Mouse (Mus musculus): ENCODE data around the gene D5Ertd579e.

The D5Ertd579e gene

GRCm38 (mm10) chr5:36695461-36696231, at the start of gene D5Ertd579e:
Gene D5Ertd579e, minus strand, starts transcription at chr5:36696024.
- peak; percentile 93 to 94 for DNase-seq (ENCODE audit: low spot score in 2 of 2)

DNA sequence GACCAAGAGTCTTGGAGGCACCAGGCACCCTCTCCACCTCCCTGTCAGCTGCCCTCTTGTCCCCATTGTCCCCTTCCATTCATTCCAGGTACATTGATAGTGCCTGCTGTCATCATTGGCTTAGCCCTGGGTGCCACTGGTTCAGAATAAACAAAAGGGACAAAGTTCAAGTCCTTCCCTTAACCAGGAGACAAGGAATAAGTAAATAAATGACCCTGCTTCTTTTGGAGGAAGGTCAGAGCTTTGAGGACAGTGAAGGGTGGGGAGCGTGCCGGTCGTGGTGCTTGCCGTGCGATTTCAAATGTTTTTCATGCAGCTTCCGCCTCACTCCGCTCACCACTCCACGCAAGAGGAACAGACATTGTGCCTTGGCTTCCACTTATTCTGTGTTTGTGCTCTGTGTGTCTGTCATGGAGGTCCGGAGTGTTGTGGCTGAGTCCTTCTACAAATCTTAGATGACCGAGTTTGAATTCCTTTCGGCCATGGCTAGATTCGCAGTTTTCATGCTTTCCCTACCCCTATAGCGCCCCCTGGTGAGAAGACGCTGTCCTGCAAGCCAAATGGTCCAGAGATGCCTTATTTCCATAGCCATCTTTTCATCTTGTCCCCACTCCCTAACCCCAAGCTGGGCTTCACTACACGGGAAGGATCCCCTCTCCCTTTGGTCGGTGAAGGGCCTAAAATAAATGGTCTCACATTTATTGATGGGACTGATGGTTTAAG, 46.5 kb upstream of the D5Ertd579e start:
- DNase-seq (ENCODE audit: low spot score in 2 of 2), result peak; percentile 40 to 77

GRCm38 (mm10) chr5:36739829-36740228, 44.0 kb upstream of the D5Ertd579e start:
- DNase-seq (ENCODE audit: low spot score in 2 of 2), result peak in 1 of 2 experiments; percentile 33

DNA sequence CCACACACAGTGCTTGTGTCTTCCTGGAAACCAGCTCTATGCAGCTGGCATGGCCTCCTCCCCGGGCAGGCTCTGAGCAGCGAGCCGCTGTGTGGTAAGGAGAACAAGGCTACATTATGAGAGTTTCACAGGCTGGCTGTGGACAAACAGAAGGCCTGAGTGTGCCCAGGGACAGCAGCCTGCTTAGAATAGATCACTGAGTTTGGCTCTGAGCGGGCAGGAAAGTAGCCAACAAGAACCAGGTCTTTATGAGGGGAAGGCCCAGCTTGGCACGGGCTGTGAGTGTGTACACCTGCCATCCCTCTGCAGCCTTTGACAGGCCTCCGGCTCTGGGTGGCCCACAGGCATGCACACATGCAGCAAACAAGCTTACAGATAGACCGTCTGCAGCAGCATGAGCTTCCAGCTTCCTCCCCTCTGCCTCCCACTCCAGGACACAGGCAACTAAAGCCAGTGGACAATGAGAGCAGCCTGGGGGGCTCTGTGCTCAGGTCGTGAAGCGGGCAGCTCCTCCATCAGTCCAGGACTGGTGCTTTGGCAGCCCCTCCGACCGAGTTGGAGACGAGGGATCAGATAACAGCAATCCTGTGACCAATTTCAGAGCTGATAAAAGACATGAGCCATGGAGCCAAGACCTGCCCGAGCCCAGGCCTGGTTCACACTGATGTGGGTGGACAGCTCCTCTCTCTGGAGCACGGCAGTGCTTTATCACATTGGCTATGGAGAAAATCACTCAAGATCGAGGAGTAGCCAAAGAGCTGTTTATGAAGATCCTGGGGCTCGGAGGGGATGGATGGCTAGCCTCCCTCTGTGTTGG, 43.2 kb upstream of the D5Ertd579e start:
- peak; percentile 49 to 50 for DNase-seq (ENCODE audit: low spot score in 2 of 2)

DNA sequence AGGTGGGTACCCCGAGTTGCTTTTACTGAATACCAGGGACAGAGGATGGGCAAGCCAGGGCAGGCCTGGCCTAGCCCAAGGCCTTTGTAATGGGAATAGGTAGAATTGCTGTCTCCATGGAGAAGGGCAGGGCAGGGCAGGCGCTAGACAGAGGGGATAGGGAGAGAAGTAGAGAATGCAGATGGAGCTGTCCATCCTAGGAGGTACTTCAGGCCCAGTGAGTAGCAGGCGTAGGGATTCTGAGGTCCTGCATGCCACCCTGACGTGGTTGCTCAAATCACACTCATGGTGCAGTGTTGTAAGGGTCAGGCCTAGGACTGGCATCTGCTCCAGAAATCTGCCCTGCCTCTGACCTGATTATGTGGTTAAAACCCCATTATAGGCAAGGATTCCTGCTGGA, 41.9 kb upstream of the D5Ertd579e start:
- DNase-seq (ENCODE audit: low spot score in 2 of 2), result no peak

- DNase-seq (ENCODE audit: low spot score in 2 of 2), result peak in 1 of 2 experiments; percentile 35
Observed at GRCm38 (mm10) chr5:36736009-36736408, 40.2 kb upstream of the D5Ertd579e start.

DNA sequence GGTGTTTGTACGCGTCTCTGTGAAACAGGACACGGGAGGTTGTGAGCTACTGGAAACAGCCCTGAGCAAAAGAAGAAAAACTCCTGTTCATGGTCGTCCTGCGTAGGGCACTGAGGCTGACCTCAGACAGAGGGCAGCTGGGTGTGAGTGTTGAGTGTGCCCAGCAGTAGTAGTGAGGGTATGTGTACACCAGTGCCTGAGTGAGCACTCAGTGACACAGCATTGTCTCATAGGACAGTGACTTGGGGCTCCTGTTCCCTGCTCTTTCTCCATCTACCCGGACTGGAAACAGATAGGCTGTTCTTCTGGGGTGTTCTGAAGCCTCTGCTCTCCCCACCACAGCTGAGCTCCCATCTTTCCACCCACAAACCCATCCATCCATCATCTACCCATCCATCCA, 39.3 kb upstream of the D5Ertd579e start:
- no peak for DNase-seq (ENCODE audit: low spot score in 2 of 2)

DNA sequence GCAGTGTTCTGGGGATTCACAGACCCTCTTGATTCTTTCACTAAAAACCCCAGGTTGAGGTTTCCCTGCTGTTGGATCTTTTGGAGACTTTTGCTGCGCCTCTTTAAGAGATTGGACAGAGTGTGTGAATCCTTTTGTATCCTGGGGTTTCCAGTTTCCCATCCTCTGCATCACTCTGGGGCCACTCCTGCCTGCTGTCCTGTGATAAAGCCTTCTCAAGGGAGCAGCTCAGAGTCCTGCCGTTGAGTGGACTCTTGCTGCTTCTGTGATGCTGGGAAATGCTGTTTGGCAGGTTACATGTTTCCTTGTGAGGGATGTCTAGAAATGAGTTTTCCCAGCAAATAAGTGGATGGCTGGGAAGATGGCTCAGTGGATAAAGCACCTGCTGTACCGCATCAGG, 37.6 kb upstream of the D5Ertd579e start:
- DNase-seq (ENCODE audit: low spot score in 2 of 2), result no peak

DNA sequence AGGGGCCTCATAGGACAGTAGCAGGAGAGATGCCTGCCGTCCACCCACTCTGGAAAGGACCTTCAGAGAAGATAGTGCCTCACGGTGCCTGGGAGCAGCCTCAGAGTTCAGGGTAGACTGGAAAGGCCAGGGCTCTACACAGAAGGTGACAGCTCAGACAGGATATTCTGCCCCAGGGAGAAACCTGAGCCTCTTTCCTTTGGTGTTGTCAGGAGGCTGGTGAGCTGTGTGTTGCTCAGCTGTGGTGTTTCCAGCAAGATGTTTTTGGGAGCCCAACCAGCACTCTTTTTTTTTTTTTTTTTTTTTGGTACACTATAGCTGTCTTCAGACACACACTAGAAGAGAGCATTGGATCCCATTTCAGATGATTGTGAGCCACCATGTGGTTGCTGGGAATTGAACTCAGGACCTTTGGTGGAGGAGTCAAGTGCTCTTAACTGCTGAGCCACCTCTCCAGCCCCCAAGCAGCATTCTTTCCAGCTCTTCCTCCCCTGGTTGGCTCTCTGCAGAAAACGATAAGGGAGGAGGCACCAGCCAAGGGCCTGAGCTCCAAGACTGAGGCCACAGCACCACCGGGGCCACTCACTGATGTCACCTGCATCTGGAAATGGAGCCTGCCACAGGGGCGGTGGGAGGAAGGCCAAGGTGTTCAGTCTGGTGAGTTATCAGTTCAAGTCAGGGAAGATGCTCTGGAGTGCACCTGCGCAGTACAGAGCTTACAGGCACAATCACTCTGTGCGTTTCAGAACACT, 36.3 kb upstream of the D5Ertd579e start:
- no peak for DNase-seq (ENCODE audit: low spot score in 2 of 2)

DNA sequence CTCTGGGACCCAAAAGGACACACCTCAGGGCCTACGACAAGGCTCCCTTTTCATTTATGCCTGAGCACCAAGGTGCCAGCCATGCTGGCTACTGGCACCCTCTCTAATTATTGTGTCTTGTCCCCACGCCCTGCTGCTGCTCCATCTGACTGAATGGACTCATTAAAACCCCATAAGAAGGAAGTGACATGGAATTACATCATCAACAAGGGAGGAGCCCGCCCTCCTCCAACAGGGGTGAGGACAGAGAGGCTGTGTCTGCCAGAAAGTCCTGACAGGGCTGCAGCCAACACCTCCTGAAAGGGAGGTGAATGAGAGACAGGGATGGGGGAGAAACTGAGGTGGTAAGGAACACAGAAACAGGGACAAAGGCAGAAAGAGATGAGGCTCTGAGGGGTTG, 34.9 kb upstream of the D5Ertd579e start:
- no peak for DNase-seq (ENCODE audit: low spot score in 2 of 2)

- DNase-seq (ENCODE audit: low spot score in 2 of 2), result no peak
Observed at GRCm38 (mm10) chr5:36729923-36730322, 34.1 kb upstream of the D5Ertd579e start.

DNA sequence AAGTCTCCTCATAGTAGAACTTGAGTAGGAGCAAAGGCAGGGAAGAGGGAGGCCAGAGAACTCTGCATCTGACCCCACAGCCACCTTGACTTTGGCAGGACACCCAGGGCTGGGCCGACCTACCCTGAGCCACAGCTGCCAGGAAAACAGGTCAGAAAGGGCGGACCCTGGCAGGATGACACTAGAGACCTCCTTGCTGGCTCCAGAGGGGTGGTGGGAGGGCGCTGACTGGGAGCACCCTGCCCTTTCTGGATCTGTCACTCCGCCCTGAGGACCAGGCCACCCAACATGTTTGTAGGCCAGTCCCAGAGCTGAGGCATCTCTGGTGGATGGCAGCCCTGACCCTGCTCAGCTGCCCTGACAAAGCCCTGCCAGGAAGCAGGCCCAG, 33.3 kb upstream of the D5Ertd579e start:
- DNase-seq (ENCODE audit: low spot score in 2 of 2), result no peak

GRCm38 (mm10) chr5:36728403-36729085, 32.7 kb upstream of the D5Ertd579e start:
- no peak for DNase-seq (ENCODE audit: low spot score in 2 of 2)

GRCm38 (mm10) chr5:36727776-36728175, 32.0 kb upstream of the D5Ertd579e start:
- no peak for DNase-seq (ENCODE audit: low spot score in 2 of 2)

DNA sequence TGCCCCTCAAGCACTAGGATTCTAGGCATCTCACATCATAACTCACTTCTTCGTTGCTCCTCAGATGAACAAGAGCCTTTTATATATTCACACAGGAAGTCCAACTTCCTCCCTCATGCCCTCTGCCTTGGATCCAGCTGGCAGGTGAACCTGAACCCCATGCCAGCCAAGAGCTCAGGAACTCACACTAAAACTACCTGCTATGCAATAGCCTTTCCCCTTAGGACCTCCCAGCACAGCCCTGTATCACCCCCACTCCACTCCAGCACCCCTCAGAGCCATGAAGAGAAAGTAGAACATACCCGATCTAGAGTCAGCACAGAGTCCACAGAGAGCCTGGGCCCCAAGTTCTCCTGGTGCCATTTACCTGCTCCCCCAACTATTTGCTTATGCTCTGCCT, 31.3 kb upstream of the D5Ertd579e start:
- no peak for DNase-seq (ENCODE audit: low spot score in 2 of 2)

DNA sequence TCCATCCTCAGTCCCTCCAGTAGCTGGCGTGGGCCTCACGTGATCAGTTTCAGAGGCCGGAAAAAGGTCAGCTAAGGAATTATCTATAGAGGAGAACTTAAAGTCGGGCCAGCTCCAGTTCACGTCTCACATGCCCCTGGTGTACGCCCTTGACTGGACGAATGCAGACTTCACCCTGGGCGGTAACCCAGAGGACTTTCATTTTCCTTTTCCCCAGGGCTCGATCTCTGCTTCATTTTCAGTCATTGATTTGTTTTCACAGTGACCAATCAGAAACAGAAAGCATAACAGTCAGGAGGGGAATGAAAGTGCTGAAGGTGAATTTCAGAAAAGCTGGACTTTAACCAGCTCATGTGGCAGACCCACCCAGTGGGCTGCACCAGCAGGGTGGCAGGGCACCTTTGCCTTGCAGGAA, 30.6 kb upstream of the D5Ertd579e start:
- DNase-seq (ENCODE audit: low spot score in 2 of 2), result peak; percentile 61 to 64

DNA sequence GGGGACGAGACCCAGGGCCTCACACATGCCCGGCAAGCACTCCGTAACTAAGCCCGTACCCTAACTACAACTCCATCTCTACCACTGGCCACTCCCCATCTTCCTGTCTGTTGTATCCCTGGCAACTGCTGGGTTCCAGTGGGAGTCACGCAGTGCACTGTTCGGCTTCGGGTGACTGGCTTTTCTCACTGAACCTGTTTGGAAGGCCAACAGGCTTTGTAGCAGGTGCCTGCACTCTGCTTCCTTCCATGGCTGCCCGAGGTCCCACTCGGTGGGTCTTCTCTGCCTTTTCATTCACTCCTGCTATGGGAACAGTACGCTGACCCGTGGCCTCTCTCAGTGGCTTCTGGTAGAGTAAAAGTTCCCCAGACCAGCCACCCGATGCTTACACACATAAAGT, 30.0 kb upstream of the D5Ertd579e start:
- DNase-seq (ENCODE audit: low spot score in 2 of 2), result no peak

DNA sequence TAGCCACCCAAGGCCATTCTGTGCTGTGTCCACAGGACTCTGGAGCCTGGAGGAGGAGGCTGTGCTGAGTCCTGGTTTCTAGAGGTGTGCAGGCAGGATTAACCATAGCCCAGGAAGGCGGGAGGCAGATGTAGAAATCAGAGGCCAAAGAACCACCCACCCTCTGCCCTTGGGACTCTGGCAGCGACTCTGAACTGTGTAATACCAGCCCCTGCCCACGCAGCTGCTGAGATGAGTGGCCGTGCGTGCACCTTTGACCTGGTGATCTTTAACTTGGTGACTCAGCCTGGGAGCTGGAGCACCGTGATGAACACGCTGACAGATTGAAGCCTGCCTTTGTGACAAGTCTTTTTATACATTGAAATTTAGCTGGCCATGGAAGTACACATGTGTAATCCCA, 28.4 kb upstream of the D5Ertd579e start:
- no peak for DNase-seq (ENCODE audit: low spot score in 2 of 2)

GRCm38 (mm10) chr5:36723356-36723755, 27.5 kb upstream of the D5Ertd579e start:
- DNase-seq (ENCODE audit: low spot score in 2 of 2), result no peak

DNA sequence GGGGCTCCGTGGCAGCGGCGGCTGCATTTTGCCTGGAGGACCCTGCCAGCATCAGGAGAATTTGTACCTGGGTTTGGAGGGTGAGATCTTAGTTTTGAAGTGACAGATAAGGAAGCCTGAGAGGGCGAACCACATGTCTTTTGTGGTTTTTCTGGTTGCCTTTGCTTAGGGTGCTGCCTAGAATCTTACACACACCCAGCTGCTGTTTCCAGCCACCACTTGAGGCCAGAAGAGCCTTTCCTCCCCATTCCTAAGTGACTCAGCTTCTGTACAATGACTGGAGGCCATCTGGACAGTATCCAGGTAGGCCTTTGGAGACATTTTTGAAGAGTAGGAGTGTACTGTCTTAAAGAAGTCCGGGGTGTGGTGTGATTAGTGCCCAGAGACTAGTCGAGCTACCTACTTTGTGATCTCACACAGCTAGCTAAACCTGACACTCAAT, 26.6 kb upstream of the D5Ertd579e start:
- no peak for DNase-seq (ENCODE audit: low spot score in 2 of 2)
